Mouse (Mus musculus) neutrophil, adult 5-6 weeks (primary cell): Measurements from ENCODE around the gene Lrit2. TPM values are rescaled to one million over a fixed set of nuclear protein-coding genes. Genes with fewer than 3 reads are reported as not detected.

Experiments used
- ATAC-seq: fragments of 151-379, 151-347 bp; 2 replicates; pipeline ENCODE4 v1.8.0; 2017; ENCODE audit warnings: mild to moderate bottlenecking, moderate TSS enrichment; ENCODE audit not compliant: insufficient number of reproducible peaks, poor library complexity, low FRiP score, severe bottlenecking; ENCODE audit errors: extremely low read depth
- total RNA-seq: library from RNA; stranded (forward); fragments of 200-1000 nt; gene quantifications from 2 replicates; pipeline ENCODE4 v1.2.3, GENCODE M21; 2017

The Lrit2 gene
- not detected in 2 replicates for total RNA-seq

DNA sequence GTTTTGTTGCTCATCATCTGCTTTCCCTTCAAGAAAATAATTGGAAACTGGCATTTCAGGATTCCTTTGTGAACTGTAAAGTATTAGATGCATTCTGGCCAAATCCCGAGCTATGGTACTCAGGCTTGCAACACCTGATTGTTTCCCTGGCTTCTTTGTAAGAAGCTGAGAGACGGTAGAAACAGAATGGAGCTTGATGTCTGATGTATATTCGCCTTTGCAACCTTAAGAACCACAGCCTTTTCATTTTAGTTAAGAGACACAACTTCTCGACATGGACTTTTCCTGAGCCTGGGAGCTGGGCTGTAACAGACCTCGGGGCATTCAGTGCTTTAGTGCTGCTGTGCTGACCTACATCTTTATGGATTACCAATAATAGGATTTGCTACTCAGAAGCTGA is at the start of gene Lrit2:
Lrit2 (plus strand) TSS at position 301 of the 400 bp plus-strand sequence.
- no peak for ATAC-seq

GRCm38 (mm10) chr14:37027248-37027933 is 40.3 kb upstream of the Lrit2 start:
- ATAC-seq, result no peak

- no peak for ATAC-seq
These were observed 39.8 kb upstream of the Lrit2 start for GRCm38 (mm10) chr14:37027951-37028350.

GRCm38 (mm10) chr14:37028555-37028954 is 39.2 kb upstream of the Lrit2 start:
- no peak for ATAC-seq

DNA sequence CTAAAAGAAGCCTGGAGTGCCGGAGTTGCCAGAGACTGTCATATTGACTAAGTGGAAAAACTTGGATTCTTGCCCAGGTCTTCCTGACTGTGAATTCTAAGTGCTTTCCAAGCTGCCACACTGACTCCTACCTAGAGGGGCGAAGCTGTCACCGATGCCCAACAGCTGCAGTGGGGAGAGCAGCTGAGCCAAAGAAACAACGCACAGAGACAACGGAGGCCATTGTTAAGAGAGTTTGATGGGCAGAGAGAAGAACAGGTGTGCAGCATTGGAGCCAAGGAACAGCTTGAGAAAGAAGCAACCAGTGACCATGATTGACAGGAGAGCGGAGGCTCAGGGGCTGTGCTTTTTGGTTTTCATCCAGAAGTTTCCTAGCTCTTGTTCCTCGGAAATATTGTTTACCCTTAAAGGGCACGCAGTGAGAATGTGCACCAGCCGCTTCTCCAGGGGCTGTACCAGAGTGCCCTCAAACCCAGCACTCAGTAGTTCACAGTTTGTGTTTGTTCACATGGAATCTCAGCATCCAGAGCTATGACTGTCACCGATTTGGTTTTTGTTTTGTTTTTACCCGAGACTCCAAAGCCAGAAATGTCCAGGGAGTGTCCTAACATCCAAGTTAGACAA is 35.1 kb upstream of the Lrit2 start:
- no peak for ATAC-seq

GRCm38 (mm10) chr14:37033241-37033640 is 34.5 kb upstream of the Lrit2 start:
- 0 out of 2 replicates have a peak, but pooled peaks have one; percentile 69 for ATAC-seq

- no peak for ATAC-seq
These were observed 33.3 kb upstream of the Lrit2 start for GRCm38 (mm10) chr14:37034432-37034831.

- ATAC-seq, result no peak
These were observed 18.8 kb upstream of the Lrit2 start, which contains the start of gene Rgr for GRCm38 (mm10) chr14:37048914-37049410. Rgr (minus strand) TSS chr14:37048964.

- ATAC-seq, result no peak
These were observed 2.9 kb upstream of the Lrit2 start for GRCm38 (mm10) chr14:37064849-37065248.

- no peak for ATAC-seq
These were observed 1.1 kb upstream of the Lrit2 start for GRCm38 (mm10) chr14:37066636-37067035.

DNA sequence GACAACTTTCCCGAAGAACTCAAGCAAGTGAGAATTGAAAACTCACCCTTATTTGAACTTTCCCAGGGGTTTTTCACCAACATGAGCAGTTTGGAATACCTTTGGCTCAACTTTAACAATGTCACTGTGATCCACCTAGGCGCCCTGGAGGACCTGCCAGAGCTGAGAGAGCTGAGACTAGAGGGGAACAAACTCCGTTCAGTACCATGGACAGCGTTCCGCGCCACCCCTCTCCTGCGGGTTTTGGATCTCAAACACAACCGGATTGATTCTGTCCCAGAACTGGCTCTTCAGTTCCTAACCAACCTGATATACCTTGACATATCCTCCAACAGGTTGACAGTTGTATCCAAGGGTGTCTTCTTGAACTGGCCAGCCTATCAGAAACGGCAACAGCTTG is 787 bp downstream of the Lrit2 start:
- ATAC-seq, result no peak

DNA sequence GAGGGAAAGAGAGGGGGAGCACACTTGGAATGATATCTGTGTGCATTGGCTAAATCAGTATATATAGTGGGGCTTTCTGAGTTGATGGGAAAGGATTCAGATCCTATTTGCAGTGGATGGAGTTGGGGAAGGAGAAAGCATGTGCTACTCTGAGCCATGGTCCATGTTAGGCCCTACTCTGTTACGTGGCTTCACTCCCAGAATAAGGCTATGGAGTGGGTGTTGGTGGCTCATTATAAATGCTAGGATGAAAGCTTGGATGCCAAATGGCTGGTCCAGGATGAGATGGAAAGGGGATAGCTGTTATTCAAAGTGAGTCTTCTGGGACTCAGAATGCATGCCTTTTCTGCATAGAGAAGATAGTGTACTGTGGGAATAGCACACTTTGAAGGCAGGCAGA is 13.0 kb downstream of the Lrit2 start:
- ATAC-seq, result no peak

GRCm38 (mm10) chr14:37083755-37084154 is 16.0 kb downstream of the Lrit2 start:
- ATAC-seq, result no peak

DNA sequence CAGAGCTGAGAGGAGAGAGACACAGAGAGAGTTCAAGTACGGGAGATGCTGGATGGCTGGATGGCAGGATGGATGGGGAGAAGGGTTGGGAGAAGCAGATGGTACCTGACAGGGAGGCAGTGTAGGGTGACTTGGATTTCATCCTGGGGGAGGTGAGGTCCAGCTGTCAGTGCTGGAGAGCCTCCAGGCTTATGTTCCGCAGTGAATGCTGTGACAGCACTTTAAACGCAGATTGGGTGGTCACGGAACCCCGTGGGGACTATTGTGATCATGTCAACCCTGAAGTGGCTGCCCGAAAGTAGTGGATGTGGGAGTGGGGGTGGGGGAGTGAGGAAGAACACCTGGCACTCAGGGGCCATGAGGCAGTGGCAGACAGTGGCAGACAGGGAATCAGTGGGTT is 26.7 kb downstream of the Lrit2 start:
- no peak for ATAC-seq

GRCm38 (mm10) chr14:37095556-37095955 is 27.8 kb downstream of the Lrit2 start:
- no peak for ATAC-seq

DNA sequence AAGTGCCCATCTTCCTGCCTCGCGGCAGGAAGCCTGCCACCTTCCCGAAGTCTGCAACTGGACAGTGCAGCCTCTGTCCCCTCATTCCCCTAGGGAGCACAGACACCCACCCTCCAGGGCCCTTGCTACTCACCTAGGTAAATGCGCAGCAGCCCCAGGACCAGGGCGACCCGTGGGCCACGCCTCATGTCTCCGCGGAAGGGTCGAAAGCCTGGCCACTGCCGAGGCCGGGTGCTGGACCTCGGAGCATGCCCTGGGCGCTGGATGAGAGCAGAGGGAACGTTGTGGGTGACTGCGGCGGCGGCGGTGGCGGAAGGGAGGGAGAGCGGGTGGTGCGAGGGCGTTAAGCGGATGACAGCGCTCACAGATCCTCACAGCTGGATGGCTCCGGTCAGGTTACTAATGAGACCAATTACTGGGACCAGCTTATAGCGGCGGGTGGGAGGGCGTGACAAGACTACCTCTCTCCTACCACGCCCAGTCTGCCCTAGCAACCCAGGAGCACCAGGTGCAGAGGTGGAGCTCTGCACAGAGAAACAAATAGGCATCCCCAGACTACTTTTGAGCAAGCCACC is 30.3 kb downstream of the Lrit2 start, which contains the start of gene Cdhr1:
Cdhr1 (minus strand) TSS at position 392 of the 575 bp plus-strand sequence.
- no peak for ATAC-seq

DNA sequence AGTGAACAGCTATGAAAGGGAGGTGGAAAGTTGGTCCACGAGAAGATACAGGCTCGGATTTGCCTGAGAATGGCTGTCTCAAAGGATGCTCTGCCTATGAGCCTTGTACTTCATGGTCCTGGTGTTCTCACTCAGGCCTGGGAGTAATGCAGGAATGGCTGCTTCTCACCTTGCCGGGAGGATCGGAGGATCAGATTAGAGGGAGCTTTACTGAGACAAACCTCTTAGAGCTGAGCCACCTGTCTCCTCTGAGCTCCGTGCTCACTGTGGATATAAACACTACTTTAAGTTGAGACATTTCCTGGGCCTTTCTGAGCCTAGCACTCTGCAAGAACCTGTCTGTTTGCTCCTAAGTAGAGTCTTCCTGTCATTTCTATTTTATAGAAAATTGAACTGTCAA is 33.8 kb downstream of the Lrit2 start:
- ATAC-seq, result no peak

DNA sequence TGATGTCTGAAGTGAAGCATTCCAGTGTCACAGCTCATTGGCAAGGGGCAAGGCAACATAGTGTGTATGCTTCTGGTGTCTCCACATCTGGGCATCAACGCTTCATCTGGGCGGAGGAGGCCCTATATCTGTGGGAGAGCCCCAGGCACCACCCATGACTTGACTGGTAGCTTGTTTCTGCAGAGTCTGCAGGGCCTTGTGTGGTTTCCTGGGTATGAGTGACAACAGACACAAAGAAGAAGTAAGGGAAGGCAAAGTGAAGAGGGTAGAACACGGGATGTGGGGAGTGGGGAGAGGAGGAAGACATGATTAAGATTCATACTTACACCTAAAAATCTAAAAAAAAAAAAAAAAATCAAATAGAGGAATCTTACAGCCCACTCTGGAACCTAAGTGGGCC is 34.8 kb downstream of the Lrit2 start:
- no peak for ATAC-seq

GRCm38 (mm10) chr14:37104747-37105146 is 37.0 kb downstream of the Lrit2 start:
- ATAC-seq, result no peak

- no peak for ATAC-seq
These were observed 38.1 kb downstream of the Lrit2 start for GRCm38 (mm10) chr14:37105846-37106245.
